Mouse (Mus musculus) layer of hippocampus, adult 11-12 months (tissue): ENCODE measurements around the gene Pla2g15.
A peak's percentile ranks its signal among the peaks of the same experiment; 100 is the strongest.

Experiments
- DNase-seq: peaks from one replicate; pipeline ENCODE4 v3.0.0; 2022; ENCODE audit warnings: low spot score

Pla2g15 gene

GRCm38 (mm10) chr8:106135672-106136071 lies 14.5 kb upstream of the Pla2g15 start:
- DNase-seq = no peak

DNA sequence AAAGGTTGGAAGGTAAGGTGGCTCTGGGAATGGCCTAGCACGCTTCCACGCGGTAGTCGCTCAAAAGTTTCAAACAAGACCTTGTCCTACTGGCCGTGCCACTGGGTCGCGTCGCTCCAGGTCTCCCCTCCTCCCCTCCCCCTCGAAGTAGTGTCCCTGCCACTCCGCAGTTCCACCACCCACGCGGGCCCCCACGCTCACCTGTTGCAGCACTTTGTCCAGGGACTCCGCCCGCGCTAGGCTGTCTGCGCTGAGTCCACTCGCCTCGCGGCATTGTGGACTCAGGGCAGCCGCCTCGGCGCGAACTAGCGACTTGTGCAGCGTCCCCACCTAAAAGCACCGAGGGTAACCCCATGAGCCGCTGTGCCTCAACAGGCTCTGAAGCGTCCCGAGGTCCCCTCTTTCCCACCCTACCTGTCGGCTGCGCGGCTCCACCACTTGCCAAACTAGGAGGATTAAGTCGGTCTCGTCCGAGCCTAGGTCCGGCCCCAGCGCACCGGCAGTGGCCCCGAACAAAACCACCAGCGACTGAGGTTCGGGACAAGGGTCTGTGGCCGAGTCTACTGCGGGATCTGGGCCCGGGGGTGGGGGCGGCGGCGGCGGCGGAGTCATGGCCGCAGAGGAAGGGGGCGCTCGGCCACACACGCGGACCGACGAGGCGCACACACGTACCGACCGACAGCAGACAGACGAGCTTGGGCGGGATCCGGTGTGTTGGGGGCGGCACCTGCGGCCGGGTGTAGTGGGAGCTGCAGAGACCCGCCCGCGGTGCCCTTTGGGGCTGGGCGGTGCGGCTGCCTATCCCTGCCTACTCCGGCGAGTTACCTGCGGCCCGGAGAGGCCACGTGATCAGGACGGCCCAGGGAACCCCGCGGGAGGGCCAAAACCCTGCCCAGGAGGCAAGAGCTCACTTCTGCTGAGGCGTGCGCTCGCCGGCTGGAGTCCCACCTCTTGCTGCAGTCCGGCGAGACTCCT lies 13.8 kb upstream of the Pla2g15 start, which contains the start of gene Esrp2:
Gene Esrp2, minus strand, starts transcription at position 819 of the 975 bp plus-strand sequence.
- DNase-seq = no peak

- DNase-seq = no peak
These were observed 12.8 kb upstream of the Pla2g15 start for GRCm38 (mm10) chr8:106137218-106137905.

GRCm38 (mm10) chr8:106137906-106138477 lies 12.2 kb upstream of the Pla2g15 start:
- no peak for DNase-seq

GRCm38 (mm10) chr8:106138616-106139015 lies 11.6 kb upstream of the Pla2g15 start:
- no peak for DNase-seq

DNA sequence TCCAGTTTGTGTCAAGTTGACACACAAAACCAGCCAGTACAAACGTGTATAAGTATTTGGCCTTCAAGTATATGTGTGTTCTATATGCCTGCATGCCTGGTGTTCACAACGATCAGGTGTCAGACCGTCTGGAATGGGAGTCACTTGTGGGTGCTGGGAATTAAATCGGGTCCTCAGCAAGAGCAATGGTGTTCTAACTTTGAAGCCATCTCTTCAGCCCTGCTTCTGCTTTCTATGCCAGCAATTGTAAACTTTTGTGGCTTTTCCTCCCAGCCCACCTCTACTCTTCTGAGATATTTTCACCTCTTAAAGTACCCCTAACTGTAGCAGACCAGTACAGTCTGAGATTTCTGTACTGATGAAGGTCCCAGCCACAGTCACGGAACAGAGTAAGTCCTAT lies 10.0 kb upstream of the Pla2g15 start:
- DNase-seq = no peak

- peak; percentile 84 for DNase-seq
These were observed 9.4 kb upstream of the Pla2g15 start for GRCm38 (mm10) chr8:106140769-106141168.

DNA sequence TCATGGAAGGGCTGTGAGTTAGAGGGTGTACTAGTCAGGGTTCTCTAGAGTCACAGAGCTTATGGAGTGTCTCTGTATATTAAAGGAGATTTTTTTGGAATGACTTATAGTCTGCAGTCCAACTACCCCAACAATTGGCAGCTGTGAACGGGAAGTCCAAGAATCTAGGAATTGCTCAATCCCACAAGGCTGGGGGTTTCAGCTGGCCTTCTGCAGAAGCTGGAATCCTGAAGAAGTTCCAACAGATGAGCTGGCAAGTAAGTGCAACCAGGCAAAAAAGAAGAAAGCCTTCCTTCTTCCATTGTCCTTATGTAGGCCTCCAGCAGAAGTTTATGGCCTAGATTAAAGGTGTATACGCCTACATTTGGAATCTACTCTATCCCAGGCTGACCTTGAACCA lies 4.9 kb upstream of the Pla2g15 start:
- DNase-seq = no peak

DNA sequence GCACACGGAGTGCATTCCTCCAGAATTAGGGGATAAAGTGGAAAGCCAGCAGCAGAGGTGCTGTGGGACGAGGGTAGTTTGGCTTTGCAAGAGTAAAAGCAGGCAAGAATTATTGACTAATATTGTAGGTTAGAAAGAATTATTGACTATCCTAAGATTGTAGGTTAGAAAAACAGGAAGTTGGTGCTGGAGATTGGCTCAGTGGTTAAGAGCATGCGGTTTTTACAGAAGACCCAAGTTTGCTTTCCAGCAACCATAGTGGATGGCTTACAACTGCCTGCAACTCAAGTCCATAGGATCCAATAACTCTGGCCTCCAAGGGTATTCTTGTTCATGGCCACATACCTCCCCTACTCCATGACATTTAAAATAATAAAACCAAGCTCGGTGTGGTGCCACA lies 4.2 kb upstream of the Pla2g15 start:
- no peak for DNase-seq

GRCm38 (mm10) chr8:106147868-106148565 lies 2.2 kb upstream of the Pla2g15 start:
- no peak for DNase-seq

- no peak for DNase-seq
These were observed 1.2 kb upstream of the Pla2g15 start for GRCm38 (mm10) chr8:106149025-106149424.

DNA sequence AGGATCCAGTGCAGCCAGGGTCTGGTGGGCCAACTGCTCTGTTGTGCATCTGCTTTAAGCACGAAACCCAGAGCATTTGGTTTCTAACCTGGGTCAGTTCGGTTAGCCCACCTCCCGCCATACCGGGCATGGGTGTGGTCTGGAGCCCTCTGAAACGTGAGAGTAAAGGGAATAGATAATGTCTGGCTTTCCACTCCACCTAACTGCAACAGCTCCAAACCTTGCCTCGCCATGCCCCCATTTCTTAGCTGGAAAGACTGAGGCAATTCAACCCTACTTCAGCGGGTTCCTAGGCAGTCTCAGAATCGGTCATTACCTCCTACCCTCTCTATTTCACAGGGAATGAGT lies 428 bp downstream of the Pla2g15 start:
- DNase-seq = no peak

DNA sequence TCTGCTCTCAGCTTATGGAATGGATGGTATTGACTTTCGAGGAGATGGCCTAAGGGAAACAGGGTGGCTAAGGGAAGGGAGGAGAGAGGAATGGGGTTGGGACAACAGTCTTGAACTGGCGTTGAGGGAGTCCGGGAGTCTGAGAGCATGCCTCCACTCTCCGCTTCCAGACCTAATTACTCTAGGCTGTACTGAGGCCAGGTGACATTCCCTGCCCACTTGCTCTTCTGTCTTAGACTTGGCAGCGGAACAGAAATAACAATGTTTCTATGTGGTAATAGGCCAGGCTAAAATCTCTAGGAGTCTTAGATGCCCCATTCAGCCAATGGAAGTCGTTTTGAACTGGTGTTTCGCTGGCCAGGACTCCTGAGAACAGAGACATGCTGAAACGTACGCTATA lies 842 bp downstream of the Pla2g15 start:
- DNase-seq = no peak

DNA sequence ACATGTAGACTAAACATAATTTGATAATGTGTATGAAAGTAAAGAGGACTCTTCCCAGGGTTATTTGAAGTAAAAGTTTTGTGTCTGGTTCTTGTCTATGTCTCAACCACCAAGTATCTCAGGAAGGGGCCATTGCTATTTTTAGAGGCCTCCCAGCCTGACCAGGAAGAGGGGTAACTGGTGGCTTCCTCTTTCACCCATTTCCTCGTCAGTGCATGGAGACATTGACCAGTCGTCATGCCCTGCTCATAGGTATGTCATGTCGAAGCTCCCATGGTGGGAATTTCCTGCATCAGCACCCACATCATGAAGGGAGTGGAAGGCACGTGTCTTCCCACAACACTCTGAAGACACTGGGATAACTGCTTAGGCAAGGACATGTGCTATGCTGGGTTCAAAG lies 2.7 kb downstream of the Pla2g15 start:
- no peak for DNase-seq

- no peak for DNase-seq
These were observed 7.2 kb downstream of the Pla2g15 start for GRCm38 (mm10) chr8:106157419-106157818.

GRCm38 (mm10) chr8:106158381-106158780 lies 8.2 kb downstream of the Pla2g15 start:
- no peak for DNase-seq

DNA sequence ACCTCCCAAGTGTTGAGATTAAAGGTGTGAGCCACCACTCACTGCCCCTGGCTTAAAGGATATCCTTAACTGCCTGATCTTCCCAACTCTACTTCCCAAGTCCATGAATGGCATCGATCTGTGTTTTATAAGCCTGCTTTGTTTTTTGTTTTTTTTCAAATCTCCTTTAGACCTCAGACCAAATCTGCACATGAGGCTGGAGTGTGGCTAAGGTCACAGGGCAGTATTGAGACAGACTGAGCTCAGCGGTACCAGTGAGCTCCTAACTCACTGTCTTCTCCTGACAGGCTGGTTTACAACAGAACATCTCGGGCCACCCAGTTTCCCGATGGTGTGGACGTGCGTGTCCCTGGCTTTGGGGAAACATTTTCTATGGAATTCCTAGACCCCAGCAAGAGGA lies 9.7 kb downstream of the Pla2g15 start:
- DNase-seq = no peak

DNA sequence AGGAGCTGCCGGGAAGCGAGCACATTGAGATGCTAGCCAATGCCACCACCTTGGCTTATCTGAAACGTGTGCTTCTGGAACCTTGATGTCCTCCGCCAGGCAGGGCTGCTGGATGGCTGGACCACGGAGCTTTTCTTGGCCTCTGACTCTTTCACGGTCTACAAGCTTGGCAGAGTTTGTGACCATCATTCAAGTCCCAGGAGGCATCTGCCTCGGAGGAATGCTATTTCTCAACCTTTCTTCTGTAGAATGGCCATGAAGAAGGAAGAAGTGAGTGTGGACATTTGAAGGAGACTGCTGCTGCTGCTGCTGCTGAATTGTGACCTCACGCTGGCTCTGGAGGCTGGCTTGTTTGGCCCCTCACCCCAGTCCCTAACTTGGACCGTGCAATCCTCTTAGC lies 13.1 kb downstream of the Pla2g15 start:
- no peak for DNase-seq

DNA sequence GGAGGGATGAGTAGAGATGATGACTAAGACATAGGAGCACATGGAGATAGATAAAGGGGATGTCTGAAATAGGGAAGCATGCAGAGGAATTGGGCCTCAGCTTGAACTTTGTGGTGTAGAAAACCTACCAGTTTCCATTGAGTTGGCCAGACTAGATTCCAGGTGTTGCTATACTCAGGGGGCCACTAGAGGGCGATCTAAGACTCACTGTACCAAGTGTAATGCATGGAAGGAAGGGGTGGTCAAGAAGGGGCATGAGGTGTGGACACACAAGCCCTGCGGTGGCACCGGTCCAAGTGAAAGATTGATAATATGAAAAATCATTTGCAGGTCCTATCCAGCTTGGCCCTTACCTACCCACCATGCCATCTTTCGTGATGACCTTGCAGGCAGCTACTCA lies 15.3 kb downstream of the Pla2g15 start:
- DNase-seq = peak; percentile 85

GRCm38 (mm10) chr8:106168356-106169016 lies 18.3 kb downstream of the Pla2g15 start, which contains the start of gene Slc7a6:
Slc7a6 (plus strand) TSS chr8:106168857.
- DNase-seq = peak; percentile 87
